Mouse (Mus musculus) activated CD4-positive, CD25-positive, alpha-beta regulatory T cell, adult 4 months (primary cell): Measurements from ENCODE around the gene Pkd1. TPM values are rescaled to one million over a fixed set of nuclear protein-coding genes. Genes with fewer than 3 reads are reported as not detected.
A peak's percentile ranks its signal among the peaks of the same experiment; 100 is the strongest.

ENCODE experiments used
- ATAC-seq: one replicate; pipeline ENCODE4 v1.8.0; 2017
- polyA plus RNA-seq, 2 experiments: library from polyadenylated mRNA; unstranded; fragments of 100-300 nt; shearing (Covaris generic); gene quantifications; one replicate each; pipeline ENCODE4 v1.2.1; 2017

Pkd1 gene
- polyA plus RNA-seq, 2 experiments from 2014 or later, result 11.5 to 15.4 TPM

- ATAC-seq, result peak; percentile 47
Measured at GRCm38 (mm10) chr17:24533099-24533992, 16.3 kb upstream of the Pkd1 start.

DNA sequence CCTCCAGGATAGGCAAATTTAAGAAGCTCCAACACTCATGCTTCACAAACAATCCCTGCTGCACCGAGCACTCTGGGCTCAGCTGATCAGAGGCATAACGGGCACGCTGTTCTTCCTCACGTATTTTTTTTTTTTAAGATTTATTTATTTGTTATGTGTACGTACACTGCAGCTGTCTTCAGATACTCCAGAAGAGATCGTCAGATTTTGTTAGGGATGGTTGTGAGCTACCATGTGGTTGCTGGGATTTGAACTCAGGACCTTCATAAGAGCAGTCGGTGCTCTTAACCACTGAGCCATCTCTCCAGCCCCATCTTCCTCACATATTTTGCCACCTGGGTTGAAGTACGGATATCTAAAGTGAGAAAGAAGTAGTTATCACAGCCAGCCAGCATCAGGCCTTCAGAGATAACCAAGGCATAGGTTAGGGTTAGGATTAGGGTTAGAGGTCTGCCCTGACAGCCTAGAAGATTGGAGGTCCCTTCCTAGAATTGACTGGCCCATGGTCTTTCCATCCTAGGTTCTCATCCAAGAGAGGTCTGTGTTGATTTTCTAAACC lies 15.4 kb upstream of the Pkd1 start, which contains the start of gene Rab26:
Rab26 (minus strand) TSS at position 51 of the 559 bp plus-strand sequence.
- no peak for ATAC-seq

DNA sequence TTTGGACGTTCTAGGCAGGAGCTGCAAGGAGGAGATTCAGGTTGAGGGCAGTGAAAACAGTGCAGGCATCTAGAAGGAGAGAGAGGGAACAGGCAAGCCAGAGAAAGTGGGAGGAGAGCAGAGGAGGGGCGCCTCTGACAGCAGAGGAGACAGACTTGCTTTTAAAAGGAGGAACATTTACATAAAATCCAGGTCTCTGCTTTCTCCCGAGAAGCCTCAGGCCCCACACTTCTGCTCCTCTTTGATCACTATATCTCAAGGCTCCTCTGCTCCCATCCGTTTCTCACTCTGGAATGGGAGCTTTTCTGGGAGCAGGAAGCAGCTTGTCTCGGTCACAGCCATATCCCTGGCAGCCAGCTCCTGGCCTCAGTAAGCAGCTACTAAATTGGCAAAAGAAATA lies 14.3 kb upstream of the Pkd1 start:
- no peak for ATAC-seq

DNA sequence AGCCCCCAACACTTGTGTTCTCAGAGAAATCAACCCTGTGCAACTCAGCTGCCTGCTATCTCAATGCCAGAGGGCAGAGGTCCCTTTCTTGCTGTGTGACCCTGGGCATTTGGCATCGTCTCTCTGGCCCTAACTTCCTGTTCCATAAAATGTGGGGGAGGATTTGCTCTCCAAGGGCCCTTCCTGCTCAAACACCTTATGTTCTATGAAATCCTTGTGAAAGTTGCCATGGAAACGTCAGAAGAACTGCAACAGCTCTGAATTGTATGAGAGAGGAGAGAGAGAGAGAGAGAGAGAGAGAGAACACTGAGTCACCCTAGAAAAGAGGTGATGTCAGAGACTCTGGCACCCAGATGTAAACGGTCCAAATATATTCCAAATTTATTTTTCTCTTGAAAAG lies 12.1 kb upstream of the Pkd1 start:
- no peak for ATAC-seq

DNA sequence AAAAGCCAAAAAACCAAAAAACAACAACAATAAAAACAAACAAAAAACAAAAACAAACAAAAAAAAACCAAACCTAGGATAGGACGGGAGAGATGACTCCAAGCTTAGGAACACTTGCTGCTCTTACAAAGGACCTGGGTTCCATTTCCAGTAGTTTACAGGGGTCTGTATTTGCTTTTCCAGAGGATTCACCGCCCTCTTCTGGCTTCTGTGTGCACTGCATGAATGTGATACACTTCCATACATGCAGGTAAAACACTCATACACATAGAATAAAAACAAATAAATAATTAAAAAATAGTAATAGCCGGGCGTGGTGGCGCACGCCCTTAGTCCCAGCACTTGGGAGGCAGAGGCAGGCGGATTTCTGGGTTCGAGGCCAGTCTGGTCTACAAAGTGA lies 10.7 kb upstream of the Pkd1 start:
- ATAC-seq, result peak; percentile 52

DNA sequence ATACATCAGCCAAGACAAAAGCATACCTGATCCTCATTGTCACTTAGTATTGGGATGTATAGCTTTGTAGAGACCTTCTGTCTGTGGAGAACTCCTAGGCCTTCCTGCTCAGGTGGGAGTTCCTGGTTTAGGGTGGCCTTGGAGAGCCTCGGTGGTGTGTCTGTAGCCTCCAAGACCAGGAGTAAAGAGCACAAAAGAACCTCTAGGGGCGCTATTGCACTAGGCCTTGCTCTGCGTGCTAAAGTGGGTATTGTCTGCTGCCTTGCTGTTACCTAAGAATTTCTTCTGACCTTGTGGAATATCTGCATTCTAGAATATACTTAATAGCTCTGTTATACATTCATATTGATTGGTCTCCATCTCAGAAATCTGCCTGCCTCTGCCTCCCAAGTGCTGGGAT lies 9.3 kb upstream of the Pkd1 start:
- no peak for ATAC-seq

- no peak for ATAC-seq
Measured at GRCm38 (mm10) chr17:24544613-24545012, 5.0 kb upstream of the Pkd1 start.

GRCm38 (mm10) chr17:24545247-24545646 lies 4.4 kb upstream of the Pkd1 start:
- no peak for ATAC-seq

GRCm38 (mm10) chr17:24546234-24546633 lies 3.4 kb upstream of the Pkd1 start:
- ATAC-seq, result no peak

DNA sequence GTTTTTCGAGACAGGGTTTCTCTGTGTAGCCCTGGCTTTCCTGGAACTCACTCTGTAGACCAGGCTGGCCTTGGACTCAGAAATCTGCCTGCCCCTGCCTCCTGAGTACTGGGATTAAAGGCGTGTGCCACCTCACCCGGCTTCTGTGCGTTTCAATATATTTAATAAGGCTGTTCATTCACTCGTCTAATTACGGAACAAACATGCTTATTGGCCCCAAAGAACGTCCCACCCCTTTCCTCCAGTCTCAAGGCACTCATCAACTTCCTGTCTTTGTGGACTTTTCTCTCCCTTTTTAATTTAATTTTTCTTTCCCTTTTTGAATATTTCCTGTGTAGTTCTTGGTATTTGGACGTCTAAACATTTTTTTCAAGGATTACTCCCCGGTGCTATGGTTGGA lies 1.2 kb upstream of the Pkd1 start:
- peak; percentile 44 for ATAC-seq

DNA sequence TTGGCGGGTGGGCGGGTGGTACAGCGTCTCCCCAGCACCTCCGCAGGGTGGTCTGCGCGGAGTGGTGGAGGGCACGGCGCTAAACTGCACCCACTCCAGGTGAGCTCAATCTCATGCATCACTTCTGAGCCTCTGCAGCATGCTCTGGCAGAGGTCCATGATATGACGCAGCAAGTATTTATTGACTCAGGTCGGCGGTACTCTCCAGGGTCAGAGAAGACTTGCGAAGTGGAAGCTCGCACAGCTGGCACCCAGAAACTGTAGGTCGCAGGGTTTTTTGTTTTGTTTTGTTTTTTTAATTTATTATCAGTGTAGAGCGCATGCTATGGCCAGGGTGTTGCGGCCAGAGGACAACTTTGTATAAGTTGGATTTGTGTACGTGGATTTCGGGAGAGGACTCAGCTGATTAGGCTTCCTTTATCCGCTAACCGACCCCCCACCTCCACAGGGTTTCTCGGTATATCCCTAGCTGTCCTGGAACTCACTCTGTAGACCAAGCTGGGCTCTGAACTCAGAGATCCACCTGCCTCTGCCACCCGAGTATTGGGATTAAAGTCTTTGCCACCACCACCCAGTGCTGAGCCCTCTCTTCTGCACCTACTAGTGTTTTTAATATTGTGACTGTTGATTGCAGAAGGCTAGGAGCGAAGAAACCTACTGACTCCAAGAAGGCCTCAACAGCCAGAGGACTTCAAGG lies 565 bp upstream of the Pkd1 start:
- peak; percentile 19 for ATAC-seq

- no peak for ATAC-seq
Measured at GRCm38 (mm10) chr17:24550416-24551049, 899 bp downstream of the Pkd1 start.

DNA sequence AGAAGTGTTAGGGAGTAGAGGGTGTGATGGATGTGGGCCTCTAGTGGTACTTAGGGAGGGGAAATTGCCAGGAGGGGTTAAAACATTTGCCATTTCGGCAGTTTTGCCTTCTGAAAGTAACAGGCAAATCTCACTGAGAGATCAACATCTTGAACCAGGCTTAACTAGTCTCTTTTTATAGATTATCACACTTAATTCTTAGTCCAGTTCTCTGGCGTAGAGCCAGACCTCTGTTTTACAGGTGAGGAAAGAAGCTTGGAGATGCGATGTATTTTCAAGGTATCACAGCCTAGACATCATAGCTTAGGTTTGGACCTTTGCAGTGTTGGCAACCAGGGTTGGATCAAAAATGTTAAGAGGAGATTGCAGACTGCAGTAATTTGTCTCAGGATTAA lies 1.4 kb downstream of the Pkd1 start:
- no peak for ATAC-seq

DNA sequence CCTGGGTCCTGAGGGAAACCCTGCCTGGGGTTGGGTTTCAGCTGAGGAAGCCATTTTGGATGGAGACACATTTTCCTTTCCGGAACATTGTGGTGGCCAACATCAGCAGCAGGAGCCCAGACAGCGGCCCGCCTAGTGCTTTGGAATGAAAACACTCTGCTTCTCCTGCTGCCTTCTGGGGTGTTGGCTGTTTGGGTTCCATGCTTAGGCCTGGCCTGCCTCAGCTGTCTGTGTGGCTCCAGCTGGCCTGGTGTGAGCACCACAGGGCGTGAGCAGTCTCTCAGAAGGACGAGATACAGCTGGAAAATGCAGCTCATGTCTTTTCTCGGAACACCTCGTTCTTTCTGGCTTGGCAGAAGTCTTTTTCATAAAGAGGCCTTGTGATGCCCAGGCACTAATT lies 7.5 kb downstream of the Pkd1 start:
- no peak for ATAC-seq

DNA sequence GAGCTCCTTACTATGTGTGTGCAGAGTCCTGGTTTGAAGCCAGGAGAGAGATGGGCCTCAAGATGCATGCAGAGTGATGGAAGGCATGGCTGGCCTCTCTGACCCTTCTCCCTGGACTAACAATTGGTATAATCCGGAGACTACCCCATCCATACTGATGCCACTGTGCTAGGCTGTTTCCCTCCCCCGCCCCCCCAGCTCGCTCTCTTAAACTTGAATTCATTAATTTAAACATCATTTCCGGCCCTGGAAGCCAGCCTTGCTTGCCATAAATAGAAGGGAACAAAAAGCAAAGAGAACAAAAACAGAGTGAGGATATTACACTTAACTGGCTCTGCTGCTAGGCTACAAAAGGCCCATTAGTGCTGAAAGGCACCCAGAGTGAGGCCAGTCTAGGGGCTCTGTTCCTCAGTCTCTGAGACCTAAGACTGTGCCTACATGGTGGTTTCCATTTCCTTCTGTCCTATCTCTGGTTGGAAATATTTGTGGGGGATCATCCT lies 9.0 kb downstream of the Pkd1 start:
- ATAC-seq, result no peak

GRCm38 (mm10) chr17:24559146-24559545 lies 9.5 kb downstream of the Pkd1 start:
- no peak for ATAC-seq

GRCm38 (mm10) chr17:24560301-24561028 lies 10.8 kb downstream of the Pkd1 start:
- ATAC-seq, result no peak

DNA sequence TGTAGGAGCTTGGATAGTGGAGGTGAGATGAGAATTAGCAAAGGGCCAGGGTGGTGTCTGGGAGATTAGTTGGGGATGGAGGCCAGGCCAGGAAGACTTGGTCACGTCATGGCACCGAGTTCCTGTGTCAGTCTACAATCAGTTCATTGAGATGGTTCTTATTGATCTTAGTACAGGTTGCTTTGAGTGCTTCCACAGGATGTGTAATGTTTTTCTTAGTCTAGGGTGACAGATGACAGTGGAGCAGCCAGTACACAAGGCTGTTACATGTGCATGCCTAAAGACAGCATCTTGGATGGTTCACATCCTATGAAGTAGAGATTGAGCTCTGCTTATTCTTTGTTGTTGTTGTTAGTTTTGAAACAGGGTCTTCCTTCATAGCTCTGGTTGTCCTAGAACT lies 12.0 kb downstream of the Pkd1 start:
- no peak for ATAC-seq

DNA sequence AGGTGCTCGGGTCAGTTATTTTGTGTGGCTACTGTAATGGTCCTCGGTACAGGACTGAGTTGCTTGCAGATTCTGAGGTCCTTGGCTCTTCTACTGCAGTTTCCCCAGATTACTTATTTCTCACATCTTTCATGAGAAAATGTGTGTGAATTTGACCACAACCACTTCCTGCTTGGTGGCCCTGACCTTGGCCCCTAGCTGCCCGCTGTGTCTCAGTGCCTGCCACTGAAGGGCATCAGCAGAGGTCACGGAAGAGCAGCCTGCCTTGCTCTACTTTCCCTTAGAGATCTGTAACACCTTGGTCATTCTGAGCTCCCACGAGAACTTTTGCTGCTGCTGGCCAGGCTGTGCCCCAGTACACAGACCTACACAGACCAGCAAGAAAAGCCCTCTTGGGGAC lies 14.0 kb downstream of the Pkd1 start:
- ATAC-seq, result no peak

GRCm38 (mm10) chr17:24564422-24564821 lies 14.8 kb downstream of the Pkd1 start:
- no peak for ATAC-seq

GRCm38 (mm10) chr17:24565092-24565491 lies 15.5 kb downstream of the Pkd1 start:
- ATAC-seq, result no peak

DNA sequence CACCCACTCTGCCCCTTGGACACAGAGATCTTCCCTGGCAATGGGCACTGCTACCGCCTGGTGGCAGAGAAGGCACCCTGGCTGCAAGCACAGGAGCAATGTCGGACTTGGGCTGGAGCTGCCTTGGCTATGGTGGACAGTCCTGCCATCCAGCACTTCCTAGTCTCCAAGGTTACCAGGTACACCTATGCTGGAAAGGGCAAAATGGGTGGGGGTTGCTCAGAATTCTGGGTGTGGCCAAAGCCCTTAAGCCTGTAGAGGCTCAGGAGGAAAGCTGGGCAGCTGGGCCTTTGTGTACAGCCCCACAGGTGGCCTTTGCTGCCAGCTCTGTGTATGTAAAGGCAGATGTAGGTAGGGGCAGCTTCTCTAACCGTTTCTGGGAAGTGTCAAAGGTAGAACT lies 16.2 kb downstream of the Pkd1 start:
- ATAC-seq, result no peak
